Mouse (Mus musculus) ES-Bruce4 (cell line): ENCODE data around the gene Pdcd1lg2.

Experiments
- CTCF ChIP-seq: IDR thresholded peaks from one replicate; pipeline ENCODE4 v1.8.1; 2011; ENCODE audit warnings: low read depth, low read length
- EP300 ChIP-seq: IDR thresholded peaks from 2 replicates; pipeline ENCODE4 v1.6.1; 2011; ENCODE audit warnings: low read depth, low read length; ENCODE audit not compliant: insufficient read depth

DNA sequence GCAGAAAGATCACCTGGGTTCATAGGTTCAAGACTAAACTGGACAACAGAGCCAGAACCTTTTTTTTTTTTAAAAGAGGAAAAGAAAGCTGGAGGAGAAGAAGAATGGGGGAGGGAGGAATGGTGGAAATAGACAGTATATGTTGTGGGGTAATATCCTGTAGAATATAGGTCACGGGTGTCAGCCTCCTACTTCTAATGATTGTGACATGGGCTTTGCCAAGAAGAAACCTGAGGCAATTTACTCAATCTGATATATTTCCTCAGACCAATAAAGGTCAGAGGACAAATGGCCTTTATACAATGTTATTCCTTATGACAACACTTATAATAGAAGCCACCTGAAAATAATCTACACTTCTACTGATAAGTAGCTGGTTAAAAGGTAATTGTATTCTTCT lies 89.6 kb downstream of the Pdcd1lg2 start:
- no peak for TF ChIP-seq CTCF
- no peak for TF ChIP-seq EP300
